Mouse (Mus musculus) ES-Bruce4 (cell line): Measurements from ENCODE around the gene Ccdc186.

Experiments
- CTCF ChIP-seq: IDR thresholded peaks from one replicate; pipeline ENCODE4 v1.8.1; 2011; ENCODE audit warnings: low read depth, low read length
- EP300 ChIP-seq: IDR thresholded peaks from 2 replicates; pipeline ENCODE4 v1.6.1; 2011; ENCODE audit warnings: low read depth, low read length; ENCODE audit not compliant: insufficient read depth
- POLR2A ChIP-seq: IDR thresholded peaks from one replicate; pipeline ENCODE4 v1.8.1; 2011; ENCODE audit warnings: low read length; ENCODE audit not compliant: insufficient read depth

GRCm38 (mm10) chr19:56787911-56788310, 34.1 kb downstream of the Ccdc186 start:
- TF ChIP-seq POLR2A (no peak), CTCF (no peak), EP300 (no peak)
